Mouse (Mus musculus) bone marrow, adult 2 months (tissue): ENCODE data around the gene Ppfia1.

Source experiments
- CTCF ChIP-seq: fragments of 200-500 bp; IDR thresholded peaks from 2 replicates; pipeline ENCODE4 v1.5.1; 2011; ENCODE audit warnings: low read length, control low read depth; ENCODE audit not compliant: control insufficient read depth, insufficient read depth
- POLR2A ChIP-seq: fragments of 200-500 bp; IDR thresholded peaks from 2 replicates; pipeline ENCODE4 v1.6.1; 2011; ENCODE audit warnings: low read depth, mild to moderate bottlenecking, control low read depth, low read length, borderline replicate concordance; ENCODE audit not compliant: control insufficient read depth

DNA sequence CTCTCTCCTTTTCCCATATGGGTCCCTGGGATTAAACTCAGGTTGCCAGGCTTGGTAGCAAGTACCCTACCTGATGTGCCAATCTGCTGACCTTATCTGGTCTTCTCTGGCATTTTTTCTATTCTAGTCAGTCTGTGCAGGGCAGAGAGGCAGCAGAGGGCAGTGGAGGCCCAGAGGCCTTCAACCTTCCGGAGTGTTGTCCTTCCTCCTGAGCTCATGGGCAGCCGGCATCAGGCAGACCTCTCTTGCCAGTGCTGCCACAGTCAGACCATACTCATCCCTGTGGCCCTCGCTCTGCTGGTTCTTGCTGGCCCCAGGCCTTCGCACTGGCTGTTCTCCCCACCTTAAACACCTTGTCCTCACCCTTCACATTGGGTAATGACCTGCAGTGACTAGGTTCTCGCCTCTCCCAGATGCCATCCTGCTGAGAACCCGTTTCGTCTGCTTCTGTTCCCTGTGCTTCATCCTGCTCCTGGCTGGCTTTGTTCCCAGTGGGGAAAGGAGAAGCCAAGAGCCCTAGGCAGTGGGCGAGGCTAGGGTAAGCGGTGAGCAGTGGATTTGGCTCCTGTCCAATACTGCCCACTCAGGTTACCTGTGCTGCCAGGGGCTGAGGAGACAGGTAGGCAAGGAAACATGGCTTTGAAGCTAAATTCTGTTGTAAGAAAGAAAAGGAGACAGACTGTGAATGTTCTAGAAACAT, 10.1 kb upstream of the Ppfia1 start:
- TF ChIP-seq CTCF (no peak), POLR2A (no peak)
